Mouse (Mus musculus): ENCODE measurements around the gene Metap1.

DNA sequence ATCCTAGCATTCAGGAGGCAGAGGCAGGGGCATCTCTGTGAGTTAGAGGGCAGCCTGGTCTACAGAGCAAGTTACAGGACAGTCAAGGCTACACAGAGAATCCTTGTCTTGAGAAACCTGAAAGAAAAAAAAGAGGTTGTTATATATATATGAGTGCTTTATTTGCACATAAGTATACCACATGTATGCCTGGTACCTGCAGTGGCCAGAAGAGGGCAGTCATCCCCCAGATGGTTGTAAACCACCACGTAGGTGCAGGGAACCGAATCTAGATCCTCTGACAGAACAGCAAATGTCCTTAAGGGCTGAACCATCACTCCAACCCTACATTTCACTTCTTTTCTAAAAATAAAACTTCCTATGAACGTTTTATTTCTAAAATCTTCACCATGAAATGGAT lies 28.6 kb upstream of the Metap1 start:
- TF ChIP-seq CTCF (IDR thresholded peaks at IDR 0.05; ENCODE audit: low read depth, low read length) = peak; percentile 71
- no peak for TF ChIP-seq EP300 (IDR thresholded peaks at IDR 0.05; ENCODE audit: insufficient read depth, low read depth, low read length)
- TF ChIP-seq POLR2A (IDR thresholded peaks at IDR 0.05; ENCODE audit: insufficient read depth, low read length) = no peak

Measured in ES-Bruce4 (cell line).